Mouse (Mus musculus): ENCODE data around the gene Tecpr1. TPM values are rescaled to one million over a fixed set of nuclear protein-coding genes. Genes with fewer than 3 reads are reported as not detected.

The Tecpr1 gene
- polyA plus RNA-seq, 1 experiment from 2014 or later, result 2.5 TPM

GRCm38 (mm10) chr5:144183248-144183559 lies 40.2 kb downstream of the Tecpr1 start:
- Histone ChIP-seq H3K4me1 (ENCODE audit: insufficient read depth) (no peaks in the 10 kb centered on the region), H3K36me3 (replicated peaks; ENCODE audit: insufficient read depth, low read length) (peaks cover 17% of the 10 kb centered on the region), H3K4me2 (ENCODE audit: low read depth, low read length) (no peak overlapping the region), H3K4me3 (ENCODE audit: low read depth, low read length) (no peak overlapping the region), H3K9me3 (ENCODE audit: low read length) (no peaks in the 10 kb centered on the region), H3K27ac (ENCODE audit: low read depth) (no peak overlapping the region), H3K27me3 (ENCODE audit: insufficient read depth, low read length) (no peaks in the 10 kb centered on the region), H3K9ac (replicated peaks) (no peak overlapping the region)
- DNase-seq (no peak), ATAC-seq (no peak)
- WGBS (ENCODE audit: insufficient replicate concordance), result 75% methylated on average over 8 of the region's 8 CpGs
- no peak for TF ChIP-seq CTCF (IDR thresholded peaks at IDR 0.05; ENCODE audit: low read depth)
- no peak for TF ChIP-seq EP300 (IDR thresholded peaks at IDR 0.05; ENCODE audit: low read depth)

- no peaks in the 10 kb centered on the region for H3K4me1 ChIP-seq (ENCODE audit: insufficient read depth)
- no peaks in the 10 kb centered on the region for H3K9me3 ChIP-seq (ENCODE audit: low read length)
- peaks cover 17% of the 10 kb centered on the region for H3K36me3 ChIP-seq (replicated peaks; ENCODE audit: insufficient read depth, low read length)
- ATAC-seq, result no peak
- 54% methylated on average over 20 of the region's 20 CpGs for WGBS (ENCODE audit: insufficient replicate concordance)
- H3K4me3 ChIP-seq (ENCODE audit: low read depth, low read length), result no peak overlapping the region
- H3K9ac ChIP-seq (replicated peaks), result no peak overlapping the region
- no peak for DNase-seq
- H3K4me2 ChIP-seq (ENCODE audit: low read depth, low read length), result no peak overlapping the region
- TF ChIP-seq CTCF (IDR thresholded peaks at IDR 0.05; ENCODE audit: low read depth) (no peak), EP300 (IDR thresholded peaks at IDR 0.05; ENCODE audit: low read depth) (no peak)
- H3K27me3 ChIP-seq (ENCODE audit: insufficient read depth, low read length), result no peaks in the 10 kb centered on the region
- H3K27ac ChIP-seq (ENCODE audit: low read depth), result no peak overlapping the region
Measured at GRCm38 (mm10) chr5:144182542-144183247, 40.7 kb downstream of the Tecpr1 start.

- no peaks in the 10 kb centered on the region for H3K27me3 ChIP-seq (ENCODE audit: insufficient read depth, low read length)
- DNase-seq, result peak; percentile 67
- H3K4me1 ChIP-seq (ENCODE audit: insufficient read depth), result no peaks in the 10 kb centered on the region
- ATAC-seq, result peak; percentile 31; the same call in 1 of the 2 replicates
- H3K9ac ChIP-seq (replicated peaks), result no peak overlapping the region
- H3K9me3 ChIP-seq (ENCODE audit: low read length), result no peaks in the 10 kb centered on the region
- no peak overlapping the region for H3K4me2 ChIP-seq (ENCODE audit: low read depth, low read length)
- WGBS (ENCODE audit: insufficient replicate concordance), result 45% methylated on average over 7 of the region's 7 CpGs
- H3K4me3 ChIP-seq (ENCODE audit: low read depth, low read length), result no peak overlapping the region
- H3K36me3 ChIP-seq (replicated peaks; ENCODE audit: insufficient read depth, low read length), result peaks cover 19% of the 10 kb centered on the region
- TF ChIP-seq EP300 (IDR thresholded peaks at IDR 0.05; ENCODE audit: low read depth) (no peak), CTCF (IDR thresholded peaks at IDR 0.05; ENCODE audit: low read depth) (no peak)
- H3K27ac ChIP-seq (ENCODE audit: low read depth), result 0 out of 2 replicates have a peak overlapping the region, but pooled peaks have one; percentile 11
Measured at GRCm38 (mm10) chr5:144181249-144181648, 42.2 kb downstream of the Tecpr1 start.

GRCm38 (mm10) chr5:144178216-144178615 lies 45.2 kb downstream of the Tecpr1 start:
- 61% methylated on average over 6 of the region's 6 CpGs for WGBS (ENCODE audit: insufficient replicate concordance)
- Histone ChIP-seq H3K27ac (ENCODE audit: low read depth) (no peak overlapping the region), H3K4me1 (ENCODE audit: insufficient read depth) (no peaks in the 10 kb centered on the region), H3K9ac (replicated peaks) (no peak overlapping the region), H3K9me3 (ENCODE audit: low read length) (no peaks in the 10 kb centered on the region), H3K4me3 (ENCODE audit: low read depth, low read length) (no peak overlapping the region), H3K36me3 (replicated peaks; ENCODE audit: insufficient read depth, low read length) (peaks cover 33% of the 10 kb centered on the region), H3K27me3 (ENCODE audit: insufficient read depth, low read length) (no peaks in the 10 kb centered on the region), H3K4me2 (ENCODE audit: low read depth, low read length) (no peak overlapping the region)
- ATAC-seq (no peak), DNase-seq (no peak)
- TF ChIP-seq CTCF (IDR thresholded peaks at IDR 0.05; ENCODE audit: low read depth), result no peak
- no peak for TF ChIP-seq EP300 (IDR thresholded peaks at IDR 0.05; ENCODE audit: low read depth)

- Histone ChIP-seq H3K27ac (ENCODE audit: low read depth) (no peak overlapping the region), H3K27me3 (ENCODE audit: insufficient read depth, low read length) (no peaks in the 10 kb centered on the region), H3K9ac (replicated peaks) (no peak overlapping the region), H3K9me3 (ENCODE audit: low read length) (no peaks in the 10 kb centered on the region), H3K4me2 (ENCODE audit: low read depth, low read length) (no peak overlapping the region), H3K4me1 (ENCODE audit: insufficient read depth) (no peaks in the 10 kb centered on the region), H3K36me3 (replicated peaks; ENCODE audit: insufficient read depth, low read length) (peaks cover 57% of the 10 kb centered on the region), H3K4me3 (ENCODE audit: low read depth, low read length) (no peak overlapping the region)
- 95% methylated on average over 18 of the region's 18 CpGs for WGBS (ENCODE audit: insufficient replicate concordance)
- ATAC-seq (no peak), DNase-seq (no peak)
- no peak for TF ChIP-seq EP300 (IDR thresholded peaks at IDR 0.05; ENCODE audit: low read depth)
- no peak for TF ChIP-seq CTCF (IDR thresholded peaks at IDR 0.05; ENCODE audit: low read depth)
Measured at GRCm38 (mm10) chr5:144173648-144174047, 49.8 kb downstream of the Tecpr1 start.

- no peak overlapping the region for H3K9ac ChIP-seq (replicated peaks)
- no peaks in the 10 kb centered on the region for H3K9me3 ChIP-seq (ENCODE audit: low read length)
- H3K4me1 ChIP-seq (ENCODE audit: insufficient read depth), result no peaks in the 10 kb centered on the region
- peaks cover 47% of the 10 kb centered on the region for H3K36me3 ChIP-seq (replicated peaks; ENCODE audit: insufficient read depth, low read length)
- 85% methylated on average over 8 of the region's 8 CpGs for WGBS (ENCODE audit: insufficient replicate concordance)
- H3K4me2 ChIP-seq (ENCODE audit: low read depth, low read length), result no peak overlapping the region
- TF ChIP-seq CTCF (IDR thresholded peaks at IDR 0.05; ENCODE audit: low read depth), result no peak
- TF ChIP-seq EP300 (IDR thresholded peaks at IDR 0.05; ENCODE audit: low read depth), result no peak
- no peak overlapping the region for H3K4me3 ChIP-seq (ENCODE audit: low read depth, low read length)
- DNase-seq (no peak), ATAC-seq (no peak)
- no peak overlapping the region for H3K27ac ChIP-seq (ENCODE audit: low read depth)
- H3K27me3 ChIP-seq (ENCODE audit: insufficient read depth, low read length), result no peaks in the 10 kb centered on the region
Measured at GRCm38 (mm10) chr5:144169275-144169975, 54.0 kb downstream of the Tecpr1 start.

Measured in liver, postnatal 0 days (tissue).